In genomic region chr5:122054130-122054843, GRCm38 (mm10) we compare ENCODE assay signal across 9 mouse cellular contexts. TPM values are rescaled to one million over a fixed set of nuclear protein-coding genes. Genes with fewer than 3 reads are reported as not detected.
DNase-seq lines count a peak whose midpoint lies in the region; ATAC-seq lines count a peak whose summit lies in the region.
"Had no signal": no experiment of that assay in that cellular context is flagged by ENCODE, and none has a peak within 500 bp of the region (broad histone marks: within the 10 kb centered on the region; RNA-seq: fewer than 3 reads in every experiment).

No protein-coding gene starts in this region.

- peaks cover 5% of the 10 kb centered on the region; the same call in 1 of the 2 replicates for H3K9me3 ChIP-seq in embryonic facial prominence, embryonic 12.5 days
- 0 out of 2 replicates have a peak, but pooled peaks cover 6% of the 10 kb centered on the region for H3K9me3 ChIP-seq in midbrain, embryonic 12.5 days

- 34% methylated on average over 13 of the region's 13 CpGs for WGBS in embryonic facial prominence, embryonic 12.5 days
- WGBS in large intestine, adult 2 months = 40% methylated on average over 13 of the region's 13 CpGs
- WGBS in midbrain, embryonic 12.5 days = 40% methylated on average over 13 of the region's 13 CpGs

- peak overlapping the region; percentile 36 for H3K4me2 ChIP-seq in embryonic facial prominence, embryonic 12.5 days (replicated peaks)
- peak overlapping the region; percentile 49 for H3K4me2 ChIP-seq in midbrain, embryonic 12.5 days (replicated peaks)

- no peak overlapping the region for H3K27ac ChIP-seq in embryonic facial prominence, embryonic 12.5 days
- peak overlapping the region; percentile 81 for H3K27ac ChIP-seq in midbrain, embryonic 12.5 days (replicated peaks)
- H3K27ac ChIP-seq: macrophage had no signal

- no peak overlapping the region for H3K9ac ChIP-seq in embryonic facial prominence, embryonic 12.5 days
- 0 out of 2 replicates have a peak overlapping the region, but pooled peaks have one; percentile 31 for H3K9ac ChIP-seq in midbrain, embryonic 12.5 days (replicated peaks)

- no peaks in the 10 kb centered on the region for H3K36me3 ChIP-seq in embryonic facial prominence, embryonic 12.5 days
- no peaks in the 10 kb centered on the region for H3K36me3 ChIP-seq in midbrain, embryonic 12.5 days

- peak; percentile 50 for DNase-seq in urinary bladder, postnatal 14 days (ENCODE audit: low spot score)
- DNase-seq in urinary bladder, postnatal 10 days (ENCODE audit: low spot score) = no peak
- DNase-seq in heart, postnatal 10 days = peak; percentile 65 to 78
- DNase-seq in large intestine, adult 2 months (ENCODE audit: low read depth, low spot score) = peak; percentile 16
- DNase-seq in spleen, postnatal 4 days (ENCODE audit: low spot score in 2 of 2) = no peak
- DNase-seq in right cerebral cortex, adult 2 months (ENCODE audit: low spot score in 2 of 2) = no peak

- peaks cover 23% of the 10 kb centered on the region for H3K4me1 ChIP-seq in embryonic facial prominence, embryonic 12.5 days
- H3K4me1 ChIP-seq in midbrain, embryonic 12.5 days = peaks cover 34% of the 10 kb centered on the region

- no peak overlapping the region for H3K4me3 ChIP-seq in embryonic facial prominence, embryonic 12.5 days
- peak overlapping the region; percentile 25; the same call in 1 of the 2 replicates for H3K4me3 ChIP-seq in midbrain, embryonic 12.5 days

- intact Hi-C loops in heart, postnatal 10 days (cut with DNase I) = no loop called here

- peaks cover 10% of the 10 kb centered on the region for H3K27me3 ChIP-seq in embryonic facial prominence, embryonic 12.5 days
- H3K27me3 ChIP-seq in midbrain, embryonic 12.5 days = no peaks in the 10 kb centered on the region

- no peak for ATAC-seq in embryonic facial prominence, embryonic 12.5 days (ENCODE audit: insufficient number of reproducible peaks, insufficient read depth, low FRiP score, low TSS enrichment)
- peak; percentile 57 for ATAC-seq in midbrain, embryonic 12.5 days (ENCODE audit: low FRiP score, low read depth)

RNA-seq across cellular contexts. Expression of gene Cux2, which starts 4.4 kb away (rescaled TPM):
- 5.9 and 7.1 TPM in 2 replicates for polyA plus RNA-seq in embryonic facial prominence, embryonic 12.5 days (2016; fragmentation: Nextera tagmentation; extraction: Ambion mirVana)
- 10 to 100 TPM; 13.1 to 17.5 TPM for total RNA-seq in heart, postnatal 10 days (2021)
- polyA plus RNA-seq in large intestine, adult 2 months (2012; rRNA removed) = 1.1 and 1.6 TPM in 2 replicates
- 19.7 and 20.2 TPM in 2 replicates for polyA plus RNA-seq in midbrain, embryonic 12.5 days (2016; fragmentation: Nextera tagmentation; extraction: Ambion mirVana)
- polyA plus RNA-seq: macrophage had no signal

RNA-seq across cellular contexts. Expression of gene Myl2, which starts 46.5 kb away (rescaled TPM):
- 0.52 and 2.4 TPM in 2 replicates for polyA plus RNA-seq in embryonic facial prominence, embryonic 12.5 days (2016; fragmentation: Nextera tagmentation; extraction: Ambion mirVana)
- over 10,000 TPM; 18,908 to 21,159 TPM for total RNA-seq in heart, postnatal 10 days (2021)
- 0.52 TPM in 1 of 2 replicates, not detected in the other for polyA plus RNA-seq in large intestine, adult 2 months (2012; rRNA removed)
- 1.1 and 3.9 TPM in 2 replicates for polyA plus RNA-seq in midbrain, embryonic 12.5 days (2016; fragmentation: Nextera tagmentation; extraction: Ambion mirVana)
- polyA plus RNA-seq: macrophage had no signal

Comparison
In these comparisons a context has a peak if more than half of its experiments do, and no peak if none do; other contexts are left out.
1. DNase-seq: peak in urinary bladder, postnatal 14 days (single experiment), heart, postnatal 10 days (2 of 2) and large intestine, adult 2 months (single experiment); none in urinary bladder, postnatal 10 days (single experiment), spleen, postnatal 4 days (0 of 2) and right cerebral cortex, adult 2 months (0 of 2).